18 mouse cellular contexts compared by ENCODE assay signal in the genomic region with DNA sequence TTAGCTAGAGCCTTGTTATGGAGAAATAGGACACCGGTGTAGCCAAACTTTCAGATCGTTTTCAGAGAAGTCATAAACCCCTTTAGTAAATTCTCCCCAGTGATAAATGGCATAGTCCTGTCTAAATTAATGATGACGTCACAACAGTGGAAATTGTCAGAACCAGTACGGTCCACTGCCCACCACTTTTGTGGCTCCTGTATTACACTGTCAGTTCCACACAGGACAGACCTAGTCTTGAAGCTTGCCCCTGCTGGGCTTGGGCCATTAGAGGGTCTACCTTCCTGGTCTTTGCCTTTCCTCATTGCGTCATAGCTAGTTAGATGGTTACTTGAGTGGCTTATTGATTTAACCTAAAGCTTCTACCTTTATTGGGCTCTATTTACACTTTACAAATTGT.
DNase-seq lines count a peak whose midpoint lies in the region; ATAC-seq lines count a peak whose summit lies in the region.
"Had no signal": no experiment of that assay in that cellular context is flagged by ENCODE, and none has a peak within 500 bp of the region (broad histone marks: within the 10 kb centered on the region; RNA-seq: fewer than 3 reads in every experiment).

No protein-coding gene starts in this region.

- ATAC-seq in kidney, embryonic 14.5 days (ENCODE audit: low FRiP score, low TSS enrichment), result 0 out of 2 replicates have a peak, but pooled peaks have one; percentile 41
- peak; percentile 30; the same call in 1 of the 2 replicates for ATAC-seq in midbrain, embryonic 11.5 days (ENCODE audit: low FRiP score)
- no peak for ATAC-seq in hindbrain, embryonic 12.5 days (ENCODE audit: low FRiP score)
- ATAC-seq in hindbrain, embryonic 13.5 days (ENCODE audit: low FRiP score), result no peak
- ATAC-seq: forebrain, embryonic 15.5 days had no signal

- no peaks in the 10 kb centered on the region for H3K27me3 ChIP-seq in kidney, embryonic 14.5 days (ENCODE audit: control insufficient read depth, insufficient read depth, low read length)
- no peaks in the 10 kb centered on the region for H3K27me3 ChIP-seq in midbrain, embryonic 11.5 days (ENCODE audit: control insufficient read depth, insufficient read depth, low read length)
- H3K27me3 ChIP-seq in midbrain, embryonic 10.5 days (ENCODE audit: low read depth, poor library complexity, severe bottlenecking), result peaks cover 10% of the 10 kb centered on the region; the same call in 1 of the 2 replicates
- no peaks in the 10 kb centered on the region for H3K27me3 ChIP-seq in hindbrain, embryonic 12.5 days
- H3K27me3 ChIP-seq in hindbrain, embryonic 13.5 days, result no peaks in the 10 kb centered on the region
- H3K27me3 ChIP-seq: forebrain, embryonic 15.5 days had no signal

- 0 out of 2 replicates have a peak, but pooled peaks cover 2% of the 10 kb centered on the region for H3K9me3 ChIP-seq in kidney, embryonic 14.5 days (ENCODE audit: control insufficient read depth, low read length)
- no peaks in the 10 kb centered on the region for H3K9me3 ChIP-seq in midbrain, embryonic 11.5 days (ENCODE audit: control insufficient read depth, low read length)
- H3K9me3 ChIP-seq in midbrain, embryonic 10.5 days (replicated peaks), result no peaks in the 10 kb centered on the region; the same call in 1 of the 2 replicates
- H3K9me3 ChIP-seq in hindbrain, embryonic 12.5 days (replicated peaks), result no peaks in the 10 kb centered on the region
- no peaks in the 10 kb centered on the region for H3K9me3 ChIP-seq in hindbrain, embryonic 13.5 days
- H3K9me3 ChIP-seq: forebrain, embryonic 15.5 days; heart, embryonic 10.5 days had no signal

- DNase-seq in kidney, adult 18-20 months, result no peak
- no peak for DNase-seq in midbrain, embryonic 11.5 days (ENCODE audit: low spot score, missing footprints)
- no peak for DNase-seq in midbrain, embryonic 10.5 days (ENCODE audit: low spot score)
- DNase-seq in thymus, postnatal 25 days, result no peak
- DNase-seq in MN1 (ENCODE audit: low spot score), result no peak
- DNase-seq: adrenal gland, adult 8-10 months; adrenal gland, postnatal 36 days; cerebellum, adult 2 months; cerebellum, postnatal 10 days; gastrocnemius, postnatal 36 days; heart, adult 18-20 months; heart, postnatal 10 days; heart, postnatal 4 days had no signal

- H3K4me1 ChIP-seq in kidney, embryonic 14.5 days (ENCODE audit: control insufficient read depth, insufficient read depth, low read length), result peaks cover 11% of the 10 kb centered on the region; the same call in 1 of the 2 replicates
- H3K4me1 ChIP-seq in midbrain, embryonic 11.5 days (ENCODE audit: control insufficient read depth, insufficient read depth, low read length), result peaks cover 28% of the 10 kb centered on the region
- H3K4me1 ChIP-seq in midbrain, embryonic 10.5 days, result peaks cover 44% of the 10 kb centered on the region
- peaks cover 25% of the 10 kb centered on the region for H3K4me1 ChIP-seq in hindbrain, embryonic 12.5 days
- peaks cover 23% of the 10 kb centered on the region for H3K4me1 ChIP-seq in hindbrain, embryonic 13.5 days (replicated peaks)

- H3K36me3 ChIP-seq in kidney, embryonic 14.5 days (ENCODE audit: control insufficient read depth, insufficient read depth, low read length), result no peaks in the 10 kb centered on the region
- H3K36me3 ChIP-seq in midbrain, embryonic 11.5 days (ENCODE audit: control insufficient read depth, insufficient read depth, low read length), result no peaks in the 10 kb centered on the region
- H3K36me3 ChIP-seq in midbrain, embryonic 10.5 days, result peaks cover 14% of the 10 kb centered on the region; the same call in 1 of the 2 replicates
- H3K36me3 ChIP-seq in hindbrain, embryonic 12.5 days, result peaks cover 2% of the 10 kb centered on the region; the same call in 1 of the 2 replicates
- no peaks in the 10 kb centered on the region for H3K36me3 ChIP-seq in hindbrain, embryonic 13.5 days
- H3K36me3 ChIP-seq: forebrain, embryonic 15.5 days; heart, embryonic 10.5 days had no signal

- no peak overlapping the region for H3K9ac ChIP-seq in kidney, embryonic 14.5 days (ENCODE audit: low read depth, low read length)
- no peak overlapping the region for H3K9ac ChIP-seq in midbrain, embryonic 11.5 days (ENCODE audit: low read length)
- H3K9ac ChIP-seq in hindbrain, embryonic 12.5 days, result no peak overlapping the region
- no peak overlapping the region for H3K9ac ChIP-seq in hindbrain, embryonic 13.5 days
- H3K9ac ChIP-seq: forebrain, embryonic 15.5 days had no signal

- H3K4me2 ChIP-seq in kidney, embryonic 14.5 days (replicated peaks; ENCODE audit: low read depth, low read length), result no peak overlapping the region
- no peak overlapping the region for H3K4me2 ChIP-seq in midbrain, embryonic 11.5 days
- no peak overlapping the region for H3K4me2 ChIP-seq in hindbrain, embryonic 12.5 days (replicated peaks)
- H3K4me2 ChIP-seq in hindbrain, embryonic 13.5 days, result no peak overlapping the region
- H3K4me2 ChIP-seq: forebrain, embryonic 15.5 days had no signal

- 49% methylated on average over 5 of the region's 5 CpGs for WGBS in kidney, embryonic 14.5 days
- 74% methylated on average over 5 of the region's 5 CpGs for WGBS in midbrain, embryonic 11.5 days
- whole genome bisulfite sequencing in midbrain, embryonic 10.5 days, result 74% methylated on average over 5 of the region's 5 CpGs
- 67% methylated on average over 5 of the region's 5 CpGs for WGBS in hindbrain, embryonic 12.5 days
- WGBS in hindbrain, embryonic 13.5 days, result 64% methylated on average over 5 of the region's 5 CpGs

- H3K27ac ChIP-seq in kidney, embryonic 14.5 days (ENCODE audit: low read depth, low read length), result no peak overlapping the region
- H3K27ac ChIP-seq in midbrain, embryonic 11.5 days (ENCODE audit: low read depth, low read length), result no peak overlapping the region
- no peak overlapping the region for H3K27ac ChIP-seq in midbrain, embryonic 10.5 days (replicated peaks)
- H3K27ac ChIP-seq in hindbrain, embryonic 12.5 days, result peak overlapping the region; percentile 76; the same call in 1 of the 2 replicates
- 0 out of 2 replicates have a peak overlapping the region, but pooled peaks have one; percentile 30 for H3K27ac ChIP-seq in hindbrain, embryonic 13.5 days
- H3K27ac ChIP-seq: forebrain, embryonic 15.5 days; heart, embryonic 10.5 days had no signal

- H3K4me3 ChIP-seq in kidney, embryonic 14.5 days (ENCODE audit: low read length), result no peak overlapping the region
- H3K4me3 ChIP-seq in midbrain, embryonic 11.5 days (ENCODE audit: low read depth, low read length), result no peak overlapping the region
- no peak overlapping the region for H3K4me3 ChIP-seq in midbrain, embryonic 10.5 days
- H3K4me3 ChIP-seq in hindbrain, embryonic 12.5 days, result no peak overlapping the region
- H3K4me3 ChIP-seq in hindbrain, embryonic 13.5 days, result no peak overlapping the region
- H3K4me3 ChIP-seq: forebrain, embryonic 15.5 days; heart, embryonic 10.5 days had no signal

Comparison
In these comparisons a context has a peak if more than half of its experiments do, and no peak if none do; other contexts are left out.
1. ATAC-seq: peak in kidney, embryonic 14.5 days (single experiment) and midbrain, embryonic 11.5 days (single experiment); none in hindbrain, embryonic 12.5 days (single experiment) and hindbrain, embryonic 13.5 days (single experiment).
2. H3K27ac ChIP-seq: peak in hindbrain, embryonic 12.5 days (single experiment) and hindbrain, embryonic 13.5 days (single experiment); none in kidney, embryonic 14.5 days (single experiment), midbrain, embryonic 11.5 days (single experiment) and midbrain, embryonic 10.5 days (single experiment).